Mouse (Mus musculus): Measurements from ENCODE around the gene Mesd.

DNA sequence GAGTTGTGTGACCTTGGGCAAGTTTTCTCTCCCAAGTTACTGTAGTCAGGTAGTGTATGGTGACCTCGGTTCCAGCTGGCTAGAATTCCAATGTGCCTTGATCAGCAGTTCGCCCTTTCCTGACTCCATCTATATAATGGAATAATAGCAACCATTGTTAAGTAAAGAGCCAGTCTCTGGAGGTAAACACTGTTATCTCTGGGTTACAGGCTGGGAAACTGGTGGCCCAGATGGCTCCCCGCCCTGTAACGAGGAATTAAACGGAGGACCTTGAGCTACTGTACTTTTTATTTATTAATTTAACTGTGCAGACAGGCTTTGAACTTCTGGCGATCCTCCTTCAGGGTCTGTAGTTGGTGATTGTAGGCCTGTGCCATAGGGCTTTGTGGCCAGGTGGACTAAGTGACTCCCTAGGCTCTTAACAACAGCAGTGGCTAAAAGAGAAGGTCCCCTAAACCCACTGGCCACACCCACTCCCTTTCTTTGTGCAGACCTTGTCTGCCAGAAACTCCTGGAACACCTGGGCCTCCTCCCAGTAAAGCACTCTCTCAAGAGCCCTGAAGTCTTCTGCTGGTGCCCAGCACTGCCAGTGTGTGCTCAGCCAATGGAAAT is 761 bp downstream of the Mesd start:
- TF ChIP-seq CTCF (IDR thresholded peaks at IDR 0.05; ENCODE audit: low read depth) (no peak), EP300 (optimal IDR thresholded peaks at IDR 0.05) (no peak)
